2 mouse cellular contexts compared by ENCODE assay signal in genomic region chr12:69181800-69182199, GRCm38 (mm10).
TF ChIP-seq lines count a peak whose summit lies in the region.

No protein-coding gene starts in this region.

TF ChIP-seq in MEL, 35 proteins besides CTCF, POLR2A, EP300 and RAD21:
- TF ChIP-seq MAZ (IDR thresholded peaks at IDR 0.05; ENCODE audit: low read depth, low read length) (no peak), ZNF384 (IDR thresholded peaks at IDR 0.05; ENCODE audit: low read depth, low read length) (peak; percentile 41; the same call in 1 of the 2 replicates), POLR2AphosphoS2 (IDR thresholded peaks at IDR 0.05; ENCODE audit: low read length) (peak; percentile 61; the same call in 1 of the 2 replicates), MEF2A (IDR thresholded peaks at IDR 0.05; ENCODE audit: extremely low read depth, insufficient replicate concordance, low read depth, low read length, poor library complexity, severe bottlenecking) (no peak)

TF ChIP-seq in myocyte, 11 proteins besides CTCF, POLR2A, EP300 and RAD21:
- peak; percentile 54 for TF ChIP-seq POLR2AphosphoS2 (IDR thresholded peaks at IDR 0.05; ENCODE audit: insufficient read length, low read depth)
- TF ChIP-seq MYOG (IDR thresholded peaks at IDR 0.05; ENCODE audit: control insufficient read depth in 1 of 3, insufficient read depth in 1 of 3, insufficient read length in 2 of 3, low read depth in 2 of 3): no peak
